Comparison of ENCODE assay signal across 8 mouse cellular contexts in the genomic region with DNA sequence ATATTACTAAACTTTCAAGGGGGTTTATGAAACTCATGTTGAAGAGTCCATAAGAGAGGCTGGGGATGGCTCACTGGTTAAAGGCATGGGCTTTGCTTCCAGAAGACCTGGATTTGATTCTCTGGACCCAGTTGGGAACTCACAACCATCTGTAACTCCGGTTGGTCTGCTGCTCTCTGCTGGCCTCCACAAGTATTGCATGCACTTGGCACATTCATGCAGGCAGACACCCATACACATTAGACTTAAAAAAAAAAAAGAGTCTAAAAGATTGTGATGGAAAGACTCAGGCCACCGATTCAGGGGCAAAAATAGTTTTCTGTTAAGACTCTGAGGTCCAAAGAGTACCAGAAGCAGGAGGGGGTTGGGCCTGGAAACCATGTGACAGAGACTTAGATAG. TPM values are rescaled to one million over a fixed set of nuclear protein-coding genes. Genes with fewer than 3 reads are reported as not detected.
DNase-seq lines count a peak whose midpoint lies in the region; ATAC-seq and TF ChIP-seq lines count a peak whose summit lies in the region.

No protein-coding gene starts in this region.

- no peak overlapping the region for H3K4me3 ChIP-seq in forebrain, postnatal 0 days (ENCODE audit: low read depth, low read length)
- H3K4me3 ChIP-seq in forebrain, embryonic 12.5 days (replicated peaks): no peak overlapping the region
- no peak overlapping the region for H3K4me3 ChIP-seq in midbrain, postnatal 0 days (ENCODE audit: low read depth, low read length)

- 38% methylated on average over 2 of the region's 2 CpGs for WGBS in forebrain, postnatal 0 days
- WGBS in forebrain, embryonic 12.5 days: 56% methylated on average over 2 of the region's 2 CpGs
- 47% methylated on average over 2 of the region's 2 CpGs for WGBS in midbrain, postnatal 0 days

- H3K36me3 ChIP-seq in forebrain, postnatal 0 days (ENCODE audit: insufficient read depth): peaks cover 81% of the 10 kb centered on the region
- peaks cover 100% of the 10 kb centered on the region for H3K36me3 ChIP-seq in forebrain, embryonic 12.5 days (replicated peaks)
- H3K36me3 ChIP-seq in midbrain, postnatal 0 days (ENCODE audit: insufficient read depth, low read length): peaks cover 59% of the 10 kb centered on the region

- no peak overlapping the region for H3K9ac ChIP-seq in forebrain, postnatal 0 days
- H3K9ac ChIP-seq in forebrain, embryonic 12.5 days: no peak overlapping the region
- H3K9ac ChIP-seq in midbrain, postnatal 0 days (replicated peaks; ENCODE audit: low read length, poor library complexity, severe bottlenecking): no peak overlapping the region

- H3K4me2 ChIP-seq in forebrain, postnatal 0 days (ENCODE audit: low read depth): no peak overlapping the region
- no peak overlapping the region for H3K4me2 ChIP-seq in forebrain, embryonic 12.5 days
- no peak overlapping the region for H3K4me2 ChIP-seq in midbrain, postnatal 0 days (ENCODE audit: low read depth, low read length, poor library complexity, severe bottlenecking)

- no peak overlapping the region for H3K27ac ChIP-seq in forebrain, postnatal 0 days (ENCODE audit: low read depth, low read length)
- no peak overlapping the region for H3K27ac ChIP-seq in forebrain, embryonic 12.5 days
- H3K27ac ChIP-seq in midbrain, postnatal 0 days (ENCODE audit: low read depth, low read length): no peak overlapping the region

- H3K27me3 ChIP-seq in forebrain, postnatal 0 days (ENCODE audit: insufficient read depth, low read length): no peaks in the 10 kb centered on the region
- H3K27me3 ChIP-seq in forebrain, embryonic 12.5 days: no peaks in the 10 kb centered on the region
- H3K27me3 ChIP-seq in midbrain, postnatal 0 days (ENCODE audit: insufficient read depth, low read length): no peaks in the 10 kb centered on the region

- intact Hi-C loops in heart, postnatal 14 days (cut with DNase I): no loop called here
- intact Hi-C loops in left cerebral cortex, postnatal 14 days (cut with DNase I): no loop called here

- peak; percentile 86 for DNase-seq in forebrain, postnatal 0 days
- DNase-seq in ZHBTc4 (ENCODE audit: low read depth, low spot score): peak; percentile 86
- peak; percentile 52 for DNase-seq in embryo, embryonic 11.5 days (ENCODE audit: low read depth, low spot score)
- peak; percentile 70 to 81 for DNase-seq in heart, postnatal 14 days
- DNase-seq in left cerebral cortex, postnatal 14 days (ENCODE audit: low spot score in 2 of 2): peak; percentile 83 to 87
- peak; percentile 80 for DNase-seq in midbrain, postnatal 0 days (ENCODE audit: low spot score)
- peak; percentile 36 to 66 for DNase-seq in thymus, postnatal 10 days (ENCODE audit: low spot score in 2 of 2)

- ATAC-seq in forebrain, postnatal 0 days: peak; percentile 34; the same call in 1 of the 2 replicates
- ATAC-seq in forebrain, embryonic 12.5 days (ENCODE audit: low FRiP score): no peak
- ATAC-seq in midbrain, postnatal 0 days (ENCODE audit: low FRiP score): no peak

- H3K4me1 ChIP-seq in forebrain, postnatal 0 days (ENCODE audit: insufficient read depth): peaks cover 4% of the 10 kb centered on the region; the same call in 1 of the 2 replicates
- H3K4me1 ChIP-seq in forebrain, embryonic 12.5 days: peaks cover 10% of the 10 kb centered on the region
- no peaks in the 10 kb centered on the region for H3K4me1 ChIP-seq in midbrain, postnatal 0 days (ENCODE audit: insufficient read depth, low read length)

- H3K9me3 ChIP-seq in forebrain, postnatal 0 days (ENCODE audit: low read length): no peaks in the 10 kb centered on the region
- H3K9me3 ChIP-seq in forebrain, embryonic 12.5 days: no peaks in the 10 kb centered on the region
- no peaks in the 10 kb centered on the region for H3K9me3 ChIP-seq in midbrain, postnatal 0 days (ENCODE audit: low read length)

- TF ChIP-seq CTCF in forebrain, postnatal 0 days (IDR thresholded peaks at IDR 0.05; ENCODE audit: low read depth): peak; percentile 87
- TF ChIP-seq CTCF in midbrain, postnatal 0 days (IDR thresholded peaks at IDR 0.05): peak; percentile 86

RNA-seq across cellular contexts. Expression of gene Fads1, which starts 8.1 kb away (rescaled TPM):
- 142 and 176 TPM in 2 replicates for total RNA-seq in forebrain, postnatal 0 days (2014; rRNA removed)
- polyA plus RNA-seq in forebrain, postnatal 0 days (2015; fragmentation: Nextera tagmentation; extraction: Ambion mirVana): 113 and 153 TPM in 2 replicates
- 187 and 195 TPM in 2 replicates for polyA plus RNA-seq in forebrain, embryonic 12.5 days (2016; fragmentation: Nextera tagmentation; extraction: Ambion mirVana)
- 10 to 100 TPM; 23.4 to 23.5 TPM for total RNA-seq in heart, postnatal 14 days (2021)
- 100 to 1,000 TPM; 155 to 165 TPM for total RNA-seq in left cerebral cortex, postnatal 14 days (2021)
- 180 and 184 TPM in 2 replicates for total RNA-seq in midbrain, postnatal 0 days (2014; rRNA removed)
- 150 and 153 TPM in 2 replicates for polyA plus RNA-seq in midbrain, postnatal 0 days (2015; fragmentation: Nextera tagmentation; extraction: Ambion mirVana)

RNA-seq across cellular contexts. Expression of gene Tmem258, which starts 13.0 kb away (rescaled TPM):
- total RNA-seq in forebrain, postnatal 0 days (2014; rRNA removed): 102 and 135 TPM in 2 replicates
- polyA plus RNA-seq in forebrain, postnatal 0 days (2015; fragmentation: Nextera tagmentation; extraction: Ambion mirVana): 310 and 398 TPM in 2 replicates
- polyA plus RNA-seq in forebrain, embryonic 12.5 days (2016; fragmentation: Nextera tagmentation; extraction: Ambion mirVana): 336 and 355 TPM in 2 replicates
- 100 to 1,000 TPM; 149 to 153 TPM for total RNA-seq in heart, postnatal 14 days (2021)
- total RNA-seq in left cerebral cortex, postnatal 14 days (2021): 10 to 100 TPM; 84.1 to 88.2 TPM
- 61.4 and 84.7 TPM in 2 replicates for total RNA-seq in midbrain, postnatal 0 days (2014; rRNA removed)
- 279 and 299 TPM in 2 replicates for polyA plus RNA-seq in midbrain, postnatal 0 days (2015; fragmentation: Nextera tagmentation; extraction: Ambion mirVana)

RNA-seq across cellular contexts. Expression of gene Fen1, which starts 13.2 kb away (rescaled TPM):
- total RNA-seq in forebrain, postnatal 0 days (2014; rRNA removed): 23.4 and 24.6 TPM in 2 replicates
- polyA plus RNA-seq in forebrain, postnatal 0 days (2015; fragmentation: Nextera tagmentation; extraction: Ambion mirVana): 28.7 and 30.8 TPM in 2 replicates
- polyA plus RNA-seq in forebrain, embryonic 12.5 days (2016; fragmentation: Nextera tagmentation; extraction: Ambion mirVana): 130 and 134 TPM in 2 replicates
- 1 to 10 TPM; 5.4 to 8.1 TPM for total RNA-seq in heart, postnatal 14 days (2021)
- 1 to 10 TPM; 7.3 to 9.2 TPM for total RNA-seq in left cerebral cortex, postnatal 14 days (2021)
- 19.8 and 20.9 TPM in 2 replicates for total RNA-seq in midbrain, postnatal 0 days (2014; rRNA removed)
- polyA plus RNA-seq in midbrain, postnatal 0 days (2015; fragmentation: Nextera tagmentation; extraction: Ambion mirVana): 20.5 and 21.8 TPM in 2 replicates

RNA-seq across cellular contexts. Expression of gene Myrf, which starts 49.8 kb away (rescaled TPM):
- total RNA-seq in forebrain, postnatal 0 days (2014; rRNA removed): 0.54 and 0.81 TPM in 2 replicates
- polyA plus RNA-seq in forebrain, postnatal 0 days (2015; fragmentation: Nextera tagmentation; extraction: Ambion mirVana): 0.20 and 0.47 TPM in 2 replicates
- polyA plus RNA-seq in forebrain, embryonic 12.5 days (2016; fragmentation: Nextera tagmentation; extraction: Ambion mirVana): 0.72 and 0.87 TPM in 2 replicates
- total RNA-seq in heart, postnatal 14 days (2021): 1 to 10 TPM; 7.6 to 7.7 TPM
- total RNA-seq in left cerebral cortex, postnatal 14 days (2021): 10 to 100 TPM in 1 of 2 experiments, 1 to 10 TPM in 1; 9.9 to 16.0 TPM
- total RNA-seq in midbrain, postnatal 0 days (2014; rRNA removed): 1.7 and 2.2 TPM in 2 replicates
- polyA plus RNA-seq in midbrain, postnatal 0 days (2015; fragmentation: Nextera tagmentation; extraction: Ambion mirVana): 0.91 and 0.94 TPM in 2 replicates
